Mouse (Mus musculus): ENCODE measurements around the gene Spem2. TPM values are rescaled to one million over a fixed set of nuclear protein-coding genes. Genes with fewer than 3 reads are reported as not detected.

Gene Spem2
- polyA plus RNA-seq, 1 experiment from 2014 or later: not detected

- no peaks in the 10 kb centered on the region for H3K36me3 ChIP-seq
- H3K27me3 ChIP-seq: peaks cover 22% of the 10 kb centered on the region
- peak within 1 kb of the TSS; percentile 12; the same call in 1 of the 2 replicates for H3K9ac ChIP-seq
- WGBS: 9% methylated on average over 29 of the region's 29 CpGs
- peak within 1 kb of the TSS; percentile 63 for H3K4me3 ChIP-seq (replicated peaks)
- no peak for ATAC-seq (ENCODE audit: insufficient number of reproducible peaks, low FRiP score, low TSS enrichment, low read depth)
- H3K27ac ChIP-seq (replicated peaks): no peak within 1 kb of the TSS
- H3K9me3 ChIP-seq (replicated peaks): no peaks in the 10 kb centered on the region
- peaks cover 50% of the 10 kb centered on the region for H3K4me1 ChIP-seq
- H3K4me2 ChIP-seq (replicated peaks): peak within 1 kb of the TSS; percentile 97
Measured at GRCm38 (mm10) chr11:69804972-69805909, 13.0 kb downstream of the Spem2 start, which contains the start of gene Tmem102. Tmem102 (minus strand) TSS chr11:69805624.

- peak overlapping the region; percentile 97 for H3K4me2 ChIP-seq (replicated peaks)
- no peak for ATAC-seq (ENCODE audit: insufficient number of reproducible peaks, low FRiP score, low TSS enrichment, low read depth)
- H3K9me3 ChIP-seq (replicated peaks): no peaks in the 10 kb centered on the region
- WGBS: 4% methylated on average over 12 of the region's 12 CpGs
- peak overlapping the region; percentile 63 for H3K4me3 ChIP-seq (replicated peaks)
- no peak overlapping the region for H3K27ac ChIP-seq (replicated peaks)
- H3K4me1 ChIP-seq: peaks cover 57% of the 10 kb centered on the region
- peaks cover 22% of the 10 kb centered on the region for H3K27me3 ChIP-seq
- no peaks in the 10 kb centered on the region for H3K36me3 ChIP-seq
- peak overlapping the region; percentile 12; the same call in 1 of the 2 replicates for H3K9ac ChIP-seq
Measured at GRCm38 (mm10) chr11:69804652-69804940, 13.7 kb downstream of the Spem2 start.

- H3K9me3 ChIP-seq (replicated peaks): no peaks in the 10 kb centered on the region
- ATAC-seq (ENCODE audit: insufficient number of reproducible peaks, low FRiP score, low TSS enrichment, low read depth): peak; percentile 39
- H3K4me3 ChIP-seq (replicated peaks): peak overlapping the region; percentile 63
- WGBS: 2% methylated on average over 60 of the region's 60 CpGs
- H3K4me2 ChIP-seq (replicated peaks): peak overlapping the region; percentile 97
- peaks cover 22% of the 10 kb centered on the region for H3K27me3 ChIP-seq
- peak overlapping the region; percentile 55 for H3K9ac ChIP-seq
- peaks cover 62% of the 10 kb centered on the region for H3K4me1 ChIP-seq
- H3K36me3 ChIP-seq: no peaks in the 10 kb centered on the region
- peak overlapping the region; percentile 77 for H3K27ac ChIP-seq (replicated peaks)
Measured at GRCm38 (mm10) chr11:69803786-69804651, 14.2 kb downstream of the Spem2 start.

- Histone ChIP-seq H3K4me3 (replicated peaks) (peak overlapping the region; percentile 63), H3K9me3 (replicated peaks) (no peaks in the 10 kb centered on the region), H3K27me3 (peaks cover 22% of the 10 kb centered on the region), H3K9ac (peak overlapping the region; percentile 55), H3K4me1 (peaks cover 62% of the 10 kb centered on the region), H3K36me3 (no peaks in the 10 kb centered on the region), H3K4me2 (replicated peaks) (peak overlapping the region; percentile 97), H3K27ac (replicated peaks) (peak overlapping the region; percentile 77)
- WGBS: 5% methylated on average over 12 of the region's 12 CpGs
- ATAC-seq (ENCODE audit: insufficient number of reproducible peaks, low FRiP score, low TSS enrichment, low read depth): no peak
Measured at GRCm38 (mm10) chr11:69803328-69803727, 14.9 kb downstream of the Spem2 start.

GRCm38 (mm10) chr11:69802648-69803105, 15.6 kb downstream of the Spem2 start:
- Histone ChIP-seq H3K36me3 (no peaks in the 10 kb centered on the region), H3K9ac (peak overlapping the region; percentile 54), H3K9me3 (replicated peaks) (no peaks in the 10 kb centered on the region), H3K4me3 (replicated peaks) (peak overlapping the region; percentile 63), H3K27ac (replicated peaks) (peak overlapping the region; percentile 77), H3K4me1 (peaks cover 62% of the 10 kb centered on the region), H3K4me2 (replicated peaks) (peak overlapping the region; percentile 97), H3K27me3 (peaks cover 26% of the 10 kb centered on the region)
- ATAC-seq (ENCODE audit: insufficient number of reproducible peaks, low FRiP score, low TSS enrichment, low read depth): peak; percentile 64
- under 1% methylated on average over 31 of the region's 33 CpGs for WGBS

GRCm38 (mm10) chr11:69801379-69801977, 16.8 kb downstream of the Spem2 start, which contains the start of gene Fgf11:
Fgf11 (minus strand) TSS chr11:69801857.
- H3K9me3 ChIP-seq (replicated peaks): no peaks in the 10 kb centered on the region
- H3K4me3 ChIP-seq (replicated peaks): peak within 1 kb of the TSS; percentile 63
- WGBS: under 1% methylated on average over 33 of the region's 33 CpGs
- H3K9ac ChIP-seq: peak within 1 kb of the TSS; percentile 54
- H3K4me1 ChIP-seq: peaks cover 62% of the 10 kb centered on the region
- peak within 1 kb of the TSS; percentile 77 for H3K27ac ChIP-seq (replicated peaks)
- peaks cover 28% of the 10 kb centered on the region for H3K27me3 ChIP-seq
- peak within 1 kb of the TSS; percentile 97 for H3K4me2 ChIP-seq (replicated peaks)
- no peak for ATAC-seq (ENCODE audit: insufficient number of reproducible peaks, low FRiP score, low TSS enrichment, low read depth)
- H3K36me3 ChIP-seq: no peaks in the 10 kb centered on the region

- Histone ChIP-seq H3K27me3 (peaks cover 26% of the 10 kb centered on the region), H3K27ac (replicated peaks) (peak overlapping the region; percentile 77), H3K4me1 (peaks cover 67% of the 10 kb centered on the region), H3K9ac (peak overlapping the region; percentile 35), H3K36me3 (no peaks in the 10 kb centered on the region), H3K4me2 (replicated peaks) (peak overlapping the region; percentile 97), H3K4me3 (replicated peaks) (peak overlapping the region; percentile 63), H3K9me3 (replicated peaks) (no peaks in the 10 kb centered on the region)
- under 1% methylated on average over 33 of the region's 36 CpGs for WGBS
- peak; percentile 20; the same call in 1 of the 2 replicates for ATAC-seq (ENCODE audit: insufficient number of reproducible peaks, low FRiP score, low TSS enrichment, low read depth)
Measured at GRCm38 (mm10) chr11:69800392-69801197, 17.7 kb downstream of the Spem2 start.

GRCm38 (mm10) chr11:69800138-69800391, 18.2 kb downstream of the Spem2 start:
- Histone ChIP-seq H3K9ac (peak overlapping the region; percentile 35; the same call in 1 of the 2 replicates), H3K4me2 (replicated peaks) (peak overlapping the region; percentile 97), H3K4me3 (replicated peaks) (peak overlapping the region; percentile 63), H3K9me3 (replicated peaks) (no peaks in the 10 kb centered on the region), H3K27ac (replicated peaks) (peak overlapping the region; percentile 77), H3K4me1 (peaks cover 69% of the 10 kb centered on the region), H3K27me3 (peaks cover 20% of the 10 kb centered on the region), H3K36me3 (no peaks in the 10 kb centered on the region)
- ATAC-seq (ENCODE audit: insufficient number of reproducible peaks, low FRiP score, low TSS enrichment, low read depth): no peak
- WGBS: 2% methylated on average over 11 of the region's 11 CpGs

GRCm38 (mm10) chr11:69799394-69800137, 18.7 kb downstream of the Spem2 start:
- Histone ChIP-seq H3K27me3 (peaks cover 15% of the 10 kb centered on the region), H3K9me3 (replicated peaks) (no peaks in the 10 kb centered on the region), H3K4me1 (peaks cover 65% of the 10 kb centered on the region), H3K4me2 (replicated peaks) (peak overlapping the region; percentile 97), H3K9ac (no peak overlapping the region), H3K27ac (replicated peaks) (peak overlapping the region; percentile 17; the same call in 1 of the 2 replicates), H3K4me3 (replicated peaks) (peak overlapping the region; percentile 63; the same call in 1 of the 2 replicates), H3K36me3 (no peaks in the 10 kb centered on the region)
- 33% methylated on average over 12 of the region's 12 CpGs for WGBS
- no peak for ATAC-seq (ENCODE audit: insufficient number of reproducible peaks, low FRiP score, low TSS enrichment, low read depth)

- Histone ChIP-seq H3K9ac (no peak overlapping the region), H3K27ac (replicated peaks) (no peak overlapping the region), H3K27me3 (peaks cover 11% of the 10 kb centered on the region; the same call in 1 of the 2 replicates), H3K4me1 (peaks cover 48% of the 10 kb centered on the region), H3K4me2 (replicated peaks) (no peak overlapping the region), H3K36me3 (no peaks in the 10 kb centered on the region), H3K4me3 (replicated peaks) (no peak overlapping the region), H3K9me3 (replicated peaks) (no peaks in the 10 kb centered on the region)
- WGBS: 82% methylated on average over 7 of the region's 7 CpGs
- ATAC-seq (ENCODE audit: insufficient number of reproducible peaks, low FRiP score, low TSS enrichment, low read depth): no peak
Measured at GRCm38 (mm10) chr11:69797924-69798323, 20.3 kb downstream of the Spem2 start.
